Mouse (Mus musculus) limb, embryonic 11.5 days (tissue): ENCODE measurements around the gene Dcaf6. TPM values are rescaled to one million over a fixed set of nuclear protein-coding genes. Genes with fewer than 3 reads are reported as not detected.

Experiments
- ATAC-seq: fragments of 200-750 bp; cut with Nextera tagmentation; 2 replicates; pipeline ENCODE4 v1.8.0; 2017; ENCODE audit warnings: low read depth; ENCODE audit not compliant: insufficient number of reproducible peaks, low FRiP score, low TSS enrichment
- DNase-seq: peaks from one replicate; pipeline ENCODE4 v3.0.0-alpha.2; 2015; ENCODE audit warnings: low spot score
- H3K27ac ChIP-seq: fragments of 300-500 bp; sonication (generic); replicated peaks from 2 replicates; pipeline ENCODE4 v1.5.1; 2014; ENCODE audit warnings: low read depth, mild to moderate bottlenecking, low read length
- H3K27me3 ChIP-seq: fragments of 300-500 bp; sonication (generic); 2 replicates; pipeline ENCODE4 v1.6.1; 2014; ENCODE audit warnings: mild to moderate bottlenecking, low read length, mixed read lengths; ENCODE audit not compliant: control insufficient read depth, insufficient read depth
- H3K36me3 ChIP-seq: fragments of 300-500 bp; sonication (generic); 2 replicates; pipeline ENCODE4 v1.6.1; 2014; ENCODE audit warnings: mild to moderate bottlenecking, low read length, moderate library complexity, mixed read lengths; ENCODE audit not compliant: control insufficient read depth, insufficient read depth
- H3K4me1 ChIP-seq: fragments of 300-500 bp; sonication (generic); 2 replicates; pipeline ENCODE4 v1.6.1; 2014; ENCODE audit warnings: low read length, mixed read lengths; ENCODE audit not compliant: control insufficient read depth, insufficient read depth
- H3K4me2 ChIP-seq: fragments of 300-500 bp; sonication (generic); 2 replicates; pipeline ENCODE4 v1.6.1; 2014; ENCODE audit warnings: low read depth, mild to moderate bottlenecking, moderate library complexity; ENCODE audit not compliant: severe bottlenecking
- H3K4me3 ChIP-seq: fragments of 300-500 bp; sonication (generic); 2 replicates; pipeline ENCODE4 v1.5.1; 2014; ENCODE audit warnings: low read depth, low read length
- H3K9ac ChIP-seq: fragments of 300-500 bp; sonication (generic); 2 replicates; pipeline ENCODE4 v1.6.1; 2014; ENCODE audit warnings: mild to moderate bottlenecking, low read length
- H3K9me3 ChIP-seq: fragments of 300-500 bp; sonication (generic); 2 replicates; pipeline ENCODE4 v1.6.1; 2016; ENCODE audit warnings: low read length; ENCODE audit not compliant: control insufficient read depth
- WGBS: fragments of 180-500 bp; shearing (Covaris S2); extraction: QIAGEN DNeasy Blood & Tissue Kit; methylation state at CpG from one replicate; pipeline ENCODE4 v1.1.7; 2014; 5-methylcytosine and 5-hydroxymethylcytosine counted together
- polyA plus RNA-seq: library from polyadenylated mRNA; unstranded; fragments of >200 nt; fragmentation: Nextera tagmentation; extraction: Ambion mirVana; gene quantifications from 2 replicates; pipeline ENCODE4 v1.2.1, GENCODE M21; 2014

Dcaf6 gene
- polyA plus RNA-seq, 1 experiment from 2014 or later, result 10.2 TPM

GRCm38 (mm10) chr1:165327370-165327769 lies 132.9 kb downstream of the Dcaf6 start:
- H3K36me3 ChIP-seq, result no peaks in the 10 kb centered on the region
- ATAC-seq (no peak), DNase-seq (no peak)
- H3K9ac ChIP-seq, result no peak overlapping the region
- H3K4me3 ChIP-seq, result no peak overlapping the region
- no peak overlapping the region for H3K4me2 ChIP-seq
- H3K27ac ChIP-seq, result no peak overlapping the region
- WGBS, result 16% methylated on average over 2 of the region's 2 CpGs
- 0 out of 2 replicates have a peak, but pooled peaks cover 6% of the 10 kb centered on the region for H3K4me1 ChIP-seq
- H3K27me3 ChIP-seq, result no peaks in the 10 kb centered on the region
- no peaks in the 10 kb centered on the region for H3K9me3 ChIP-seq

GRCm38 (mm10) chr1:165322934-165323333 lies 137.3 kb downstream of the Dcaf6 start:
- 79% methylated on average over 7 of the region's 7 CpGs for WGBS
- Histone ChIP-seq H3K9me3 (no peaks in the 10 kb centered on the region), H3K4me3 (no peak overlapping the region), H3K9ac (no peak overlapping the region), H3K36me3 (no peaks in the 10 kb centered on the region; the same call in 1 of the 2 replicates), H3K4me1 (0 out of 2 replicates have a peak, but pooled peaks cover 5% of the 10 kb centered on the region), H3K27ac (no peak overlapping the region), H3K4me2 (no peak overlapping the region), H3K27me3 (no peaks in the 10 kb centered on the region)
- no peak for DNase-seq
- no peak for ATAC-seq

- H3K4me3 ChIP-seq, result no peak overlapping the region
- DNase-seq (no peak), ATAC-seq (no peak)
- WGBS, result 90% methylated on average over 7 of the region's 7 CpGs
- no peak overlapping the region for H3K4me2 ChIP-seq
- no peaks in the 10 kb centered on the region for H3K9me3 ChIP-seq
- no peaks in the 10 kb centered on the region for H3K4me1 ChIP-seq
- H3K27ac ChIP-seq, result no peak overlapping the region
- H3K27me3 ChIP-seq, result no peaks in the 10 kb centered on the region
- H3K36me3 ChIP-seq, result no peaks in the 10 kb centered on the region; the same call in 1 of the 2 replicates
- H3K9ac ChIP-seq, result no peak overlapping the region
Measured at GRCm38 (mm10) chr1:165321891-165322290, 138.4 kb downstream of the Dcaf6 start.

GRCm38 (mm10) chr1:165321393-165321861 lies 138.8 kb downstream of the Dcaf6 start:
- Histone ChIP-seq H3K4me2 (no peak overlapping the region), H3K4me3 (no peak overlapping the region), H3K9ac (no peak overlapping the region), H3K36me3 (no peaks in the 10 kb centered on the region; the same call in 1 of the 2 replicates), H3K27me3 (no peaks in the 10 kb centered on the region), H3K9me3 (no peaks in the 10 kb centered on the region), H3K4me1 (no peaks in the 10 kb centered on the region), H3K27ac (no peak overlapping the region)
- DNase-seq (no peak), ATAC-seq (no peak)
- 84% methylated on average over 13 of the region's 13 CpGs for WGBS

GRCm38 (mm10) chr1:165320141-165320934 lies 139.9 kb downstream of the Dcaf6 start:
- DNase-seq, result peak; percentile 83
- H3K4me2 ChIP-seq, result no peak overlapping the region
- no peak overlapping the region for H3K4me3 ChIP-seq
- H3K27me3 ChIP-seq, result no peaks in the 10 kb centered on the region
- WGBS, result 38% methylated on average over 10 of the region's 10 CpGs
- H3K9me3 ChIP-seq, result no peaks in the 10 kb centered on the region
- H3K9ac ChIP-seq, result no peak overlapping the region
- H3K4me1 ChIP-seq, result no peaks in the 10 kb centered on the region
- H3K27ac ChIP-seq, result no peak overlapping the region
- no peaks in the 10 kb centered on the region; the same call in 1 of the 2 replicates for H3K36me3 ChIP-seq
- ATAC-seq, result no peak

- 49% methylated on average over 11 of the region's 11 CpGs for WGBS
- no peak overlapping the region for H3K4me2 ChIP-seq
- no peaks in the 10 kb centered on the region for H3K4me1 ChIP-seq
- H3K27me3 ChIP-seq, result no peaks in the 10 kb centered on the region
- H3K9ac ChIP-seq, result no peak overlapping the region
- peaks cover 2% of the 10 kb centered on the region; the same call in 1 of the 2 replicates for H3K36me3 ChIP-seq
- no peak overlapping the region for H3K4me3 ChIP-seq
- no peak for DNase-seq
- ATAC-seq, result no peak
- no peaks in the 10 kb centered on the region for H3K9me3 ChIP-seq
- no peak overlapping the region for H3K27ac ChIP-seq
Measured at GRCm38 (mm10) chr1:165316361-165316760, 143.9 kb downstream of the Dcaf6 start.

- no peak for ATAC-seq
Measured at GRCm38 (mm10) chr1:165308180-165308579, 152.1 kb downstream of the Dcaf6 start.

GRCm38 (mm10) chr1:165304341-165304740 lies 155.9 kb downstream of the Dcaf6 start:
- Histone ChIP-seq H3K4me3 (no peak overlapping the region), H3K27me3 (no peaks in the 10 kb centered on the region), H3K9me3 (no peaks in the 10 kb centered on the region; the same call in 1 of the 2 replicates), H3K27ac (no peak overlapping the region), H3K4me1 (no peaks in the 10 kb centered on the region), H3K9ac (no peak overlapping the region), H3K36me3 (0 out of 2 replicates have a peak, but pooled peaks cover 2% of the 10 kb centered on the region), H3K4me2 (no peak overlapping the region)
- DNase-seq (no peak), ATAC-seq (no peak)
- 90% methylated on average over 7 of the region's 7 CpGs for WGBS

More at GRCm38 (mm10) chr1:165308180-165308579, 152.1 kb downstream of the Dcaf6 start:
- Histone ChIP-seq H3K4me1 (no peaks in the 10 kb centered on the region), H3K4me2 (no peak overlapping the region), H3K4me3 (no peak overlapping the region), H3K27ac (no peak overlapping the region), H3K27me3 (no peaks in the 10 kb centered on the region), H3K9me3 (no peaks in the 10 kb centered on the region; the same call in 1 of the 2 replicates), H3K36me3 (peaks cover 2% of the 10 kb centered on the region), H3K9ac (no peak overlapping the region)
- 70% methylated on average over 11 of the region's 11 CpGs for whole genome bisulfite sequencing
- DNase-seq, result no peak
